Mouse (Mus musculus) cerebellum, postnatal 25 days (tissue): ENCODE measurements around the gene Matn3.

Source experiments
- DNase-seq, 2 experiments: peaks; one replicate each; pipeline ENCODE4 v3.0.0; 2021; ENCODE audit warnings: mixed read lengths in 2 of 2

Matn3 gene

DNA sequence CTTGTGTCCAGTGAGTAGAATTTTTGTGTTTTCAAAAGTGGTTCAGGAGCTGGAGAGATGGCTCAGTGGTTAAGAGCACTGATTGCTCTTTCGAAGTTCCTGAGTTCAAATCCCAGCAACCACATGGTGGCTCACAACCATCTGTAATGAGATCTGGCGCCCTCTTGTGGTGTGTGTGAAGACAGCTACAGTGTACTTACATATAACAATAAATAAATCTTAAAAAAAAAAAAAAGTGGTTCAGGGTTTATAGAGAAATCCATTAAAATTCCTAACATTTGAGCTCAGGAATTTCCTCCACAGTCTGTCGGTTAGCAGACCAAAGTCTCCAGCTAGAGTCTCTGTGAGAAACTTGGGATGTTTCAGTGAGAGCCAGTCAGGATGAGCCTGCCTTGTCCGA lies 11.5 kb upstream of the Matn3 start:
- DNase-seq, result peak in 1 of 2 experiments; percentile 50

DNA sequence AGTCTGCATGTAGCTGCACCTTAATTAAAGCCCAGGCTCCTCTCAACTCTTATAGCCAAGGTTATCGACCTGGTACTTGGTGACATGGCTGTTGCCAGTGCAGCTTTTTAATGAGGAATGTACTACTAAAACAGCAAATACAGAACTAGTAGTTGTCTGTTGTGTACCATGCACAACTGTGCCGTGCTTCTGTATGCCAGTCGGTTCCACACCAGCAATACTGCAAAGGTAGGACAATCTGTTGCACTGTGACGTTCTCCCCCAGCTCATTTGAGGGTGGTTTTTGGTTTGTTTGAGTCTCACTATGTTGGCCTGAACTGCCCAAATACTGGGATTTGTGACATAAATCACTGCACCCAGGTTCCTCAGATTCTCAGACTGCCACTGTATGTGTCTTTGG lies 8.2 kb upstream of the Matn3 start:
- DNase-seq, result no peak

DNA sequence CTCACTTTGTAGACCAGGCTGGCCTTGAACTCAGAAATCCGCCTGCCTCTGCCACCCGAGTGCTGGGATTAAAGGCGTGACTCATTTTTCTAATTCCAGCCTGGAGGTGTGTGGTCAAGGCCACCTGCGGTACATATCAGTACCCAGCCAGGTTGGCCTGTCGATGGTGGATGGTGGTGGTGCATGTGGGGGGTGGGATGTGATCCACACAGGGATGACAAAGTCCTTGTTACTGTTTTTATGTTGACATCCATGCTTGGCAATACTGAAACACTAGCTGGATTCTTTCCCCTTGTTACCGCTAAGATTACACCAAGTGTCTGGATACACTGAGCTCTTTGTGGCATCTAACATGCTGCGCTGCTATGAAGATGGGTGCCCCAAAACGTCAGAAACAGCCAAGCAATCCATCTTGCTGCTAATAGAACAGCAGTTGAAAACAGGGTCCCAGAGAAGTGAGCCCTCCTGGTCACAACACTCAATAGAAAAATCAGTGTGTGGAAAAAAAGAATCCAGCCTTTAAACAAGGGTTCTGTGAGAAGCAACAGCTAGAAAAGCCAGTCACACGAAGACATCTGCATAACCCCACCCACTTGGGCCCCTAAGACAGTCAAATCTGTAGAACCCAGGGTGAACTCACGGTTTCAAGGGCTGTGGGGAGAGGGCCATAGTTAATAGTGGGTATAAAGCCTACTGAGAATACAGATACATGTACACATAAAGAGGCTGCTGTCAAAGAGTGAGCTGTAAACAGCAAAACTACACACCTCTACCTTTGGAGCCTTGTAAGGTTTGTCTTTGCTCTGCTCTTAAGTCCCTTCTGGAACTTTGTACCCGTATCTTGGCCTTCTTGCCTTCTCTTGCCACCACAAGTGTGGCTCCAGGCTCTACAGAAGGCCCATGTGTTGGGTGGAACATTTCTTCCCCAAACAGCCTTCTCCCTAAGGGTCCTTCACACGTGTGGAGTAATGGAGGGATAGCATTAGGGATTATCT lies 7.4 kb upstream of the Matn3 start:
- no peak for DNase-seq

- no peak for DNase-seq
Observed at GRCm38 (mm10) chr12:8941131-8941615, 6.6 kb upstream of the Matn3 start.

GRCm38 (mm10) chr12:8941699-8942392 lies 5.9 kb upstream of the Matn3 start:
- DNase-seq, result no peak

DNA sequence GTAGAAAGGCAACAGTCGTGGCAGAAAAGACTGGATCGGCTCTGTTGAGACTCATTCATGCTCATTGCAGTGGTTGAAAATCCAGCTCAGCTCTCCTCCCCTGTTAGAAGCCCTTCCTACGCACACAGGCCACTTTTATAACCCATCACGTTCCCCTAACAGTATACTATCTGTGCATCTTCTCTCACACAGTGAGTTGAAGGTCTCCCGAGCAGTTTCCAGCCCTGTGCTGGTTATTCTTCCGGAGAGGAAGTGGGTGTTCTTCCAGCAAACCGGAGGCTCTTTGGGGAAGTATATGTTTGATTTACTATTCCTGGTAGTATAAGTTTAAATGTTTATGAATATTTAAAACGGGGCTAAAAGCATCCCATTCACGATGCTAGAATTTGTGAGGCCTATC lies 566 bp upstream of the Matn3 start:
- DNase-seq, result no peak

- no peak for DNase-seq
Observed at GRCm38 (mm10) chr12:8953136-8953535, 5.4 kb downstream of the Matn3 start.

DNA sequence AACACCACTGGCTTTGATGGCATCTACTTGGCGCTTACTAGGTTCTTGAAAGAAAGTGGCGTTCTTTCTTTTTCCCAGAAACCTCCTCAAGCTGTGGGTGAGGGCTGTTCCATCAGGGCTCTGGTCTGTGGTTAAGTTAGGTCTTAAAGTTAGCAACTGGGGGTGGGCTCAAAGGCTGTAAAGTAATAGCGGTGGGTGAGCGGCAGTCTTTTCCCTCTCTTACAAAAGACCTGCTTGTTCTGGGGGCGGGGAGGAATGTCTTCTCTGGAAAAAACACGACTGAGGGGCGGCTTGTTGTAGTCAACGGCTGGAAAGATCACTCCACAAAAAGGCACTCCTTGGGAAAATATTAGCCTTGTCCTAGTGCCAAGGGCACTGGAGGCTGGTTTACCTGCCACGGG lies 6.4 kb downstream of the Matn3 start:
- no peak for DNase-seq

GRCm38 (mm10) chr12:8961607-8962316 lies 14.0 kb downstream of the Matn3 start:
- DNase-seq, result no peak

DNA sequence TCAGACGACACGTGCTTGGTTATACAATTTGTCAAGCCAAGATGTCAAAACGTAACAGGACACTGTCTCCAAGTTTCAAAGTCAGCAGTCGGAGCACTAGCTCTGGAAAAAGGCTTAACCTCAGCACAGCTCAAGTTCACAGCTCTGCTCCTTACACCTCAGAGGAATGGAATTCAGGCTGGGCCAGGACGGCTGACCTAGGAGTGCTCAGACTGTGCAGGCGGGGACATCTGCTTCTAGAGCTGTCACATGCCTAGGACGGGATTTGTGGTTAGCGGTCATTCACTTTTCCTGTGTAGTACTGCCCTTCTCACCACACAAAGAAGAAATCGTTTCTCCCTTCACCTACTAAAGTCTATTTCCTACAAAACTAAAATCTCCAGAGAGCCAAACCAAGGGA lies 22.1 kb downstream of the Matn3 start:
- DNase-seq, result no peak

DNA sequence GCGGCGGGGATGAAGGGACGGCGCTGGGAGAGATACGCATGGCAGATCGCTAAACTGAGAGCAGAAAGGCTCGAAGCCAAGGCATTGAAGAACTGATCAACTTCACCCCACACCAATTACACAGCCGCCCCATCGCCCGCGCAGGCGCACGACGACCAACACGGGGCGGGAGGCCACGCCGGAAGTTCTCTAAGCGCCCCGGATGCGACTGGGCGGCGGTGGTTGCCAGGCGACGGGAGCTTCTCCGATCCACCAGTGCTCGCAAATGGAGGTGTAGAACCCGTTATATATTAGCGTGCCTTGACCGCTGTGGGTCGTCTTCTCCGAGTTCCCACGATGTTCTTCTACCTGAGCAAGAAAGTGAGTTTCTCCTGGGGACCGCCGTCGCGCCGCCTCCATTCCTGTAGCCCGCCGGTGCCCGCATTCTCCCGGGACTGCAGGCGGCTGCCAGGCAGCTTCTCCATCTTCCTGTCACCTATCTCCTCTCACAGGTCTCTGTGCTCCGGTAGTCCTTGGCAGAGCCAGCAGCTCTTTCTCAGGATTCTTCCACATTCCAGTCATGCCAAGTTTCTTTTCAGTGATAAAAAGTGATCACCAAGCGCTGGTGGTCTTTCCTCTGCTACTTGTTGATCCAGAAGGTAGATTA lies 26.2 kb downstream of the Matn3 start, which contains the start of gene Wdr35:
TSS of gene Wdr35 (plus strand) at position 73 of the 646 bp plus-strand sequence.
- peak; percentile 90 to 95 for DNase-seq

DNA sequence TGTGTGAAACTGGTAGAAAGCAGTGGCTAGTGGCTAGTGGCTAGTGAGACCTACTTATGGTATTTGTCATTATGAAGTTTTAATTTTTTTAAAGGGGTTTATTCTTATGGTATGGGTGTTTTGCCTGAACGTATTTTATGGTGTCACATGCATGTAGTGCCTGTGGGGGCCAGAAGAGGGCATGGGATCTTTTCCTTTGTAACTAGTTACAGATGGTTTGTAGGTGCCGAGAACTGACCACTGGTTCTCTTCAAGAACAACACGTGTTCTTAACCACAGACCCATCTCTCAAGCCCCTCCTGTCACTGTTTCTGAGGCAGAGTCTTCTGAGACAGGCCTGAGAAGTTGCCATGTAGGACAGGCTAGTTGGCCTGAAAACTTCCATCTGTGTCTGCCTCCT lies 27.3 kb downstream of the Matn3 start:
- no peak for DNase-seq

GRCm38 (mm10) chr12:8993231-8993630 lies 45.5 kb downstream of the Matn3 start:
- DNase-seq, result no peak

GRCm38 (mm10) chr12:8998318-8998717 lies 50.6 kb downstream of the Matn3 start:
- DNase-seq, result no peak

DNA sequence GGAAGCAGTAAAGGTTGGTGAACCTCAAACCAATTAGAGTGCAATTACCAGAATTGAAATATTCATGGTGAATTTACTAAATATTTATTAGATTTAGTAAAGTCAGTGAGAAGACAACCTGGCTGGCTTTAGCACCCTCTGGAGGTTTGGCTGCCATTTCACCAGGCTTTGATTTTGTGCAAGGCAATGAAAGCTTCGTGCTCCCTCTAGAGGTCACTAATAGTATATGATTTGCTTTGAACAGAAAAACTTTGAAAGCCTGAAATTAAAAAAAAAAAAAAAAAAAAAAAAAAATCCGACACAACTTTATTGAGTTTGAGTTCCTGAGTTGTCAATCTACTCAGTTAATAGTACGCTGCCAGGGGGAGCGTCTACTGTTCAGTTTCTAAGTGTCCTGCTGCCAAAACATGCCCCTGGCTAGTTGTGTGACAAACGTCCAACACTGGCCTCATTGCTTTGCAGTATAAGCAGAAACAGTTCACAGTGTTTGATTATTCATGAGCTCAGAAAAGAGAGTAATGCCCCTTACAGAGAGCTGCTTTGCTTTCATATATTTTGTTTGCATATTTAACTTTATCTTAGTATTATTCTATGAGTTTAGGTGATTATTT lies 54.4 kb downstream of the Matn3 start:
- DNase-seq, result peak; percentile 50 to 72

DNA sequence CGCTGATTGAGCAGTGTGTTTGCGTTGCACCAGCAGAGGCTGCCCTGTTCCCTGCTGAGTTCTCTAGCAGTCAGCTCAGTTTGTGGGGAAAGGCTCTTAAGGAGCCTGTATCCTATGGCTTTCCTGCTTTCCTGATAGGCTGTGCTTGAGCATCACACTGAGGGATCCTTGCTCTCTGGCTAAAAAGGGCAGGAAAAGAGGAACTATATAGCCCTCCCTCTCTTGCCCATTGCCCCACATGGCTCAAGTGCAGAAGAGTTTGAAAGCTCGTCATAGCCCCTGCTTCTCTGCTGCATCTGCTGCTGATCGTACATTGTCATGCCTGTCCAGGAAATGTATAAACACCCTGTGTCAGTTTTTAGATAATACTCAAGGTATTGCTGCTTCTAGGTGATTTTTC lies 59.4 kb downstream of the Matn3 start:
- DNase-seq, result no peak

GRCm38 (mm10) chr12:9007811-9008210 lies 60.1 kb downstream of the Matn3 start:
- DNase-seq, result no peak

GRCm38 (mm10) chr12:9010311-9010710 lies 62.6 kb downstream of the Matn3 start:
- DNase-seq, result no peak

- no peak for DNase-seq
Observed at GRCm38 (mm10) chr12:9016376-9016775, 68.6 kb downstream of the Matn3 start.

DNA sequence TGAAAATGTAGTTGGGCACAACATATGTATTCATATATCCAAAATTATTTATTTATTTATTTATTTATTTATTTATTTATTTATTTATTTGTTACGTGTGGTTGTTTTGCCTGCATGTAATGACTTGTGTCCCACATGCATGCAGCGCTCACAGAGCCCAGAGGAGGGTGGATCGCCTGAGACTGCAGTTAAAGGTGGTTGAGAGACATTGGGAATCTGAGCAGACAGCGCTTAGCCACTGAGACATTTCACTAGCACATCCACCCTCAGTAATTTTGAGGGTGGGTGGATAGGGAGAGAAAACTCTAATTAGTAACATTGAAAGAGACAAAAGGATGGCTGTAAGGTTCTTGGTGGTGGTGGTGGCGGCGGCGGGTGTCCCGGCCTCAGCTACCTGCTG lies 72.7 kb downstream of the Matn3 start:
- no peak for DNase-seq

DNA sequence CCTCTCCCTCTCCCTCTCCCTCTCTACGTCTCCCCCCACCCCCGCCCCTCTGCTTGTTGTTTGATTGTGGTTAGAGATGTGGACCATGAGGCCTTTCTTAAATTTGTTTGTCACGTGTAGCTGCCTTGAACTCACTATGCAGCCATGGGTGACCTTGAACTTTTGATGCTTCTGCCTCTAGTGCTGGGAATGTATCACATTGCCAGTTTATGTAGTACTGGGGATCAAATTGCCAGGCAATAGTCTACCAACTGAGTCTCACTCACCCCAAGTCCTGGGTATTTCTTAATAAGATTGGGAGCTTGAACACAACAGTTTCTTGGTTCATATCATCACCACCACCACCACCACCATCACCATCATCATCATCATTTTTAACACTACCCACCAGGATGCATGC lies 73.3 kb downstream of the Matn3 start:
- no peak for DNase-seq
